Mouse (Mus musculus): Measurements from ENCODE around the gene Gabrg3.

- no peak for TF ChIP-seq GATA1 (IDR thresholded peaks at IDR 0.05; ENCODE audit: low read length)
- no peak for TF ChIP-seq TAL1 (IDR thresholded peaks at IDR 0.05; ENCODE audit: low read length)
These were observed 21.6 kb downstream of the Gabrg3 start for GRCm38 (mm10) chr7:57365134-57366012.
